Mouse (Mus musculus): ENCODE measurements around the gene Palm.

The Palm gene

DNA sequence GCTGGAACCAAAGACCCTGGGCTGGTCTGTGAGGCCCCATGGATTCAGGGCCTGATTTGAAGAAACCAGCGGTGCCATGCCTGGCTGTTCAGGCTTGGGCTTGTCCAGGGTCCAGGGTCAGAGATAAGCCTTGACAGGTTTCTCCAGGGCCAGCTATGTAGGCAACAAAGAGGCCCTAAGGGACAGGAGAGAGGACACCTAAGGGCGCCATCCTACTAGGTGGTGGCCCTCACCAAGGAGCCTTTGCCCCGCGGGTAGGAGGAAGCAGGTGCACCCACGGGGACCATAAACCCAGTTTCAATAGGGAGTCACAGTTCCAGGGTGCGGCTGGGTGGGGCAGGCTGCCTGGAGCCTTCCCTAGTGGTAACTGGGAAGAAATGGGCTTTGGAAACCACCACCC lies 29.6 kb downstream of the Palm start:
- DNase-seq (ENCODE audit: low spot score in 2 of 2): no peak

- peak in 1 of 2 experiments; percentile 22 for DNase-seq (ENCODE audit: low spot score in 2 of 2)
Measured at GRCm38 (mm10) chr10:79824413-79824812, 31.0 kb downstream of the Palm start.

DNA sequence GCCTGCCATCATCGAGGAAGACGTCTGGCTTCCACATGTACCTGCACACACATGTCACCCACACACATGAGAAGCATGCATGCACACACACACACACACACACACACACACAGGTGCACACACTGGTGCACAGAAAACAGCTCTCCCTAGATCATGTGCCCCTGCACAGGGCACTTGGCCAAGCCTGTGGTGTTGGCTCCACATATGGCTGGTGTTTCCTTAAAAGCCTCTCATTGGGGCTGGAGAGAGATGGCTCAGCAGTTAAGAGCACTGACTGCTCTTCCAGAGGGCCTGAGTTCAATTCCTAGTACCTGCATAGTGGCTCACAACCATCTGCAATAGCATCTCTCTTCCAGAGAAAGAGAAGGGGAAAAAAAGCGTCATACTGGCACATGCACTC lies 38.2 kb downstream of the Palm start:
- peak in 1 of 2 experiments; percentile 22 for DNase-seq (ENCODE audit: low spot score in 2 of 2)

- peak in 1 of 2 experiments; percentile 35 for DNase-seq (ENCODE audit: low spot score in 2 of 2)
Measured at GRCm38 (mm10) chr10:79832026-79832785, 38.8 kb downstream of the Palm start.

DNA sequence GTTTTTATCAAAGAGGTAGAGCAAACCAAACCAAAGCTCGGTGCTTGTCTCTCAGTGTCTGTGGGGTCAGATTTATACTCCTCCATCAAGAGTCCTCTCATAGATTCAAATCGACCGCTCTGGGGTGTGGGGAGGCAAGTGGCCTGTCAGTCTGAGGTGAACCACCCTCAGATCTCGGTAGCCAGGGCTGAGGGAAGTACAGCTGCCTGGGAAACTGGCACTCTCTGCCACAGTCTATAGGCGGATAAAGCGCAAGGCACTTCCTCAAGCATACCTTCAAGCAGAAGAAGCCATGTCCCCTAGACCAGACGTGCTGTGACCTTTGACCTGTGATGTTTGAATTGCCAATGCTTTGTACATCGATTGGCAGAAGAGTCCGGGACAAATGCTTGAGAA lies 39.4 kb downstream of the Palm start:
- no peak for DNase-seq (ENCODE audit: low spot score in 2 of 2)

DNA sequence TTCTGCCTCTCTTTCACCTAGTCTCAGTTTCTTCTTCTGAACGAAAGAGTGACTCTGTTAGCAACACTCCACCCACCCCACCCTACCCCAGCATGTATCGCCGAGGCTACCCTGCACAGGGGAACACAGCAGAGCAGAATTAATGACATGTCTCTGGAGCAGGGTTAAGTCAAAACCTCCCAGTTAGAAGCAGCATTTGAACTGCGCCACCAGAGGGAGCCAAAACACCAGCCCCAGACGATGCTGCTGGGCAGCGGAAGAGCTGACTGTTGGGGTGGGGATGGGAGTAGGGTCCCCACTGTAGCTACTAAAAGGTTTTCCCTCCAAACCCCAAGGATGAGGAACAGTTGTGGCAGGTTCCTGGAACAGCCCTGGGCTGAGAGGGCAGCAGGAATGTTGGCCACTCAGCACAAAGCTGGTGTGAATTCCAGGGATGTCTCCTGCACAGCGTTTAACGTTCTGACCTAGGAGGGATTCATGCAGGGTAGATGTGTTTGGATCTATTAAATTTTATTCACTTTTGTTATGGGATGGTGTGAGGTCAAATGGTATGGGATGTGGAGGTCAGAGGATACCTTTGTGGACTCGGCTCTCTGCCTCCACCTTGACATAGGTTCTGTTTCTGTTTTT lies 41.5 kb downstream of the Palm start:
- peak in 1 of 2 experiments; percentile 85 for DNase-seq (ENCODE audit: low spot score in 2 of 2)

DNA sequence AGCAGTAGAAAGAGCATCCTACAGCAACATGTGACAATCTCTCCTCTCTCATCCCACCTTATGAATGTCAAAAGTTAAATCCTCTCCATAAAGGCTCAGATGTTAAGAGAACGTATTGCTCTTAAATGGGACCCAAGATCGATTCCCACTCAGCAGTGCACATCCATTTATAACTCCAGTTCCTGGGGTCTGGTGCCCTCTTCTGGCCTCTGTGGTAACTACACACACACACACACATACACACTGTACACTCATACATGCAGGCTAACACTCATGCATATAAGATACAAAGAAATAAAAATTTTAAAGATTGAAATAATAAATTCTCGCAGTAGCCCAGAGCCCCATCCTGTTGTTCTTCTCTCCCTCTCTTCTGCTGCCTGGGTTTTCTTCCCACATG lies 43.5 kb downstream of the Palm start:
- no peak for DNase-seq (ENCODE audit: low spot score in 2 of 2)

DNA sequence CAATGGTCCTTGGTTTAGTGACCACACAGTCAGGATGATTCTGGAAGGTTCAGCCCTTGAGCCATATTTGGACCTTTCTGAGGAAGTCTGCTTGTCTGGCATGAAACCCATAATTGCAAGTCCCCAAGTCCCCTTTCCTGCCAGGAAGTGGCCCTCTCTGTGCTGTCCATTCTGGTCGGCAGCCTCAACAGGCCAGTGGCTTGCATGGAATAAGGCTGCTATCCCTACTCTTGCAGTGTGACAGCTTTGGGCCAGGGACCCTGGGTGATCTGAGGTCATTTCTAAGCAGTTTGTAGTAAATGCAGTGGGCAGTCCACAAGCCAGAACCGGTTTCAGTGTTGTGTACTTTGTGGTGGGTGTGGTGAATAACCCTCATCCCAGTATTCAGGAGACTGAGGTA lies 44.8 kb downstream of the Palm start:
- DNase-seq (ENCODE audit: low spot score in 2 of 2): peak in 1 of 2 experiments; percentile 19

- DNase-seq (ENCODE audit: low spot score in 2 of 2): no peak
Measured at GRCm38 (mm10) chr10:79840091-79840490, 46.7 kb downstream of the Palm start.

DNA sequence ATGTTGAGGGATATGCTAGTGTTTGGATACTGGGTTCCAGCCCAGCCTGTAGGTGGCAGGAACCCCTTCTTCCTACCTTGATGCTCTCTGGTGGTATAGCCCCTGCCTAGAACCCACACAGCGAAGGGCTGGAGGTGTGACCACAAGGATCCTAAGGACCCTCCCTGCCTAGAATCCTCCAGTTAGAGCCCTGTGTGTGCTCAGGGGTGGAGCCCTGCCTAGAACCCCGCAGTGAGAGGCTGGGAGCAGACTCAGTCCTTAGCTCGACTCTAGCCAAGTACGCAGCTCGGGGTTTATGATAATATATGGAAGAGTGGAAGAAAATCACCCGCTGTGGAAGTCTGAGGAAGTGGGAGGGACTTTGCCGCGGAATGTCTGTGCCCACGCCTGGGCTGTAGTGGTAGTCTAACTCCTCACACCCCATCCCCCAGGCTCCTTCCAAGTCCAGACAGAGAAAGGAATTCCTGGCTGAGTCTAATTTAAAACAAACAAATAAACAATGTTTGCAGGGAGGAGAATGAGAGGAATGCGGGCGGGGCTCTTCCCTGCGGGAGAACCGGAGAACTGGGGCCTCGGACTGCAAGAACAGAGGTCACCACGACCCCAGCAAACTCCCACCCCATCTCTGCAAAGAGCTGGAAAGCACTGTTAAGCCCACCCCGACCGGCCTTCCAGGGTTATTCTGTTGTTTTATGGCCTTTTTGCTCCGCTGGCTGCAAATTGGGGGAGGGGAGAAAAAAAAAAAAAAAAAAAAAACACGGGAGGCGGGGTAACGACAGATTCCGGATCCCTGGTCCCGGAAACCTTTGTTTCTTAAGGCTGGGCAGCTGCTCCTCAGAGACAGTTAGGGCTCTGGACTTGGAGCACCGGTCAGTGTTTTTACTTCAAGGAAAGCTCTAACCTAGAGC lies 47.5 kb downstream of the Palm start:
- DNase-seq (ENCODE audit: low spot score in 2 of 2): peak; percentile 79 to 90

- DNase-seq (ENCODE audit: low spot score in 2 of 2): no peak
Measured at GRCm38 (mm10) chr10:79842322-79842721, 49.0 kb downstream of the Palm start.

DNA sequence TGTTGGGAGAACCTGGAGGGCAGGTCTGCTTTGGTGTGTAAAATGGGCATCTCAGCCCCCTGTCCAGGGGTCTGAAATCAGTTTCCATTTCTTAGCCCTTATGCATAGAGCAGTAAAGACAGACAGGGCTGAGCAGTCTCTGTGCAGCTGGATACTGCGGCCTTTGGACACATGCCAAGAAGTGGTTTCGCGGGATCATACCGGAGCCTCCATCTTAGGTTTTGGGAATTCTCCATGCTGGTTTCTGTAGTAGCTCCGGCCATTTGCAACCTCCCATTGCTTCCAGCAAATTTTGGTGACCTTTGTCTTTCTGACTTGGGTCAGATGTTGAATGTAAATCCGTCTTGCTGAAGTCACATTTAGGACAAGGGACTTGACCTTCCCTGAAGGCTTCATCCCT lies 50.1 kb downstream of the Palm start:
- DNase-seq (ENCODE audit: low spot score in 2 of 2): peak in 1 of 2 experiments; percentile 46

GRCm38 (mm10) chr10:79846553-79846952 lies 53.2 kb downstream of the Palm start:
- no peak for DNase-seq (ENCODE audit: low spot score in 2 of 2)

DNA sequence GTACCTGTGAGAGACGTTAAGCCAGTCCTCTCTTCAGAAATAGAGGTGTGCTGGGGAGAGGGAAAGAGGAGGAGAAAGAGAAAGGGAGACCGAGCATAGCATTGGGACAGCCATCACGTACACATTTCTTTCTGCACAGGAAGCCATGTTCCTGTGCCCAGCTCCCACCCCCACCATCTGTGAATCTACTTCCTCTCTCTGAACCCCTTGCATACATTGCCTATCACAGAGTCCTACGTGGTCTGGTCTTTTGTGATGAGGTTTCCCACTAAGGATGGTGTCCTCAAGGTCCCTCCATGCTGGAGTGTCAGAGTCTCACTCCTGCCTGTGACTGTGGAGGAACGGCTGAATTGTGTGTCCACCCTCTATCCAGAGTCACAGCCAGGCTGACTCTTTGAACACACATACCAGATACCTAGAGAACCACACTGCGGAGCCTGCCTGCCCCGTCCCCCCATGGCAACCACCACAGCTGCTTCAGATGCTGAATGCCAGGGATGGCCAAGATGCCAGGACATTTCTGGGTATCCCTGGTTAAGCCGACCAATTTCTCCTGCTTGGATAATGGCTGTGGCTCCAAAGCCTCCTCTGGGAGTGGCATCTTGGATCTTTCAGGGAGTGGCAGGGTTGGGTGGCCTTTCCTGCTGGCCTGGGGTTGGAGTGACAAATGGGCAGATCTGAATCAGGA lies 56.7 kb downstream of the Palm start:
- DNase-seq (ENCODE audit: low spot score in 2 of 2): peak in 1 of 2 experiments; percentile 21

DNA sequence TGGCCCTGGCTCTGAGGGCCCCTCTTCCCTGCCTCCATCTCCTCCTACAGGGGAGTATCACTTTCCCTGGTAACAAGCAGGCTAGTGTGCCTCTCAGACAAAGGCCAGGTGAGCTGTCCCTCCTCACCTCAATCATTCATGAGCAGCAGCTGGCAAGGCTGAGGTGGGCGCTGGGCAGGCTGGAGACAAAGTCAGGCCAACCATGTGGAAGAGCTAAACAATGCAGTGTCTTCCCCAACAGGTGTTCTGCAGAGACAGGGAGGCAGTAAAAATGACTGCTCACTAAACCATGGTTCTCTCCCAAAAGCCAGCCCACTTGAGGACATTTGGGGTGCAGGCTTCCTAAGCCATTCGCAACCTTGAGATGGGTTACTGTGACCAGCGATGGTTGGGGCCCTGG lies 58.3 kb downstream of the Palm start:
- DNase-seq (ENCODE audit: low spot score in 2 of 2): peak in 1 of 2 experiments; percentile 19

DNA sequence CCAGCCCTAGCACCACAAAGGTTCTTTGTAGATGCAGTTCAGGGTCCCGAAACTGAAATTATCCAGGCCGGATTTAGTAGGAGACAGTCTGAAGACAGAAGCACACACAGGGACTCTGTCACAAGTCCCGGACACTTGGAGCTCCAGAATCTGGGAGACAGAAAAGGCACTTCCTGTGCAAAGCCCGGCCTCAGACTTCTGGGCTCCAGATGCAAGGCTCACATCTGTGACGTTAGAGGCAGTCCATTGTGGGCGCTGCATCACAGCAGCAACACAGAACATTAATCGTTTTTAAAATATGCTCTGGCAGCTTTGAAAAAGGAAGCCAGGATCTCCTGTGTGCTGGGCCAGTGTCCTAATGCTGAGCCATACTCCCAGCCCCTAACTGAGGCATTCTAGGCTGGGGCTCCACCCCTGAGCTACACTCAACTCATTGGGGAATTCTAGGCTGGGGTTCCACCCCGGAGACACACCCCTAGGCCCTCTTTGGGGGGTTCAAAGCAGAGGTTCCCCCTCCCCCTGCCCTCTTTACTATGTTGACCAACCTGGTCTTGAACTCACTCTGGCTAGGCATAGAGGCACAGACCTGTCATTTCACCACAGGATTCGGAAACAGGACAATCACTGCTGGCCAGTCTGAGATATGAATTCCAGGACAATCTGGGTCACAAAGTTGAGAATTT lies 58.9 kb downstream of the Palm start:
- peak; percentile 26 to 40 for DNase-seq (ENCODE audit: low spot score in 2 of 2)

DNA sequence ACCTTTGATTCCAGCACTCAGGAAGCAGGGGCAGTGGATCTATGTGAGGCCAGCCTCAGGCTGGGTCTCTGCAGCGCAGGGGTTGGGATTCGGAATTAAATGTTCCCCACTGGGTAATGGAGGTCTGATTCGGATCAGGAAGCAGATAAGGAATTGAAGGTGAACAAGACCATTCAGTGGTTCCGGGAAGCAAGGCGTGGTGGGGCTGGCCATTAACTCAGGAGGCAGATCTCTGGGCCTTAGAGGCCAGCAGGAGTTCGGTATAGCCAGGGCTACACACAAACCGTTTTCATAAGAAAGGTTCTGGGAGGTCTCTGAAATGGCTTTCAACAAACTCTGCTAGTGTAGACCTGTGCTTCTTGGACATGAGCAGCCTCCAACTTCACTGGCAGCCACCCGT lies 59.5 kb downstream of the Palm start:
- no peak for DNase-seq (ENCODE audit: low spot score in 2 of 2)

DNA sequence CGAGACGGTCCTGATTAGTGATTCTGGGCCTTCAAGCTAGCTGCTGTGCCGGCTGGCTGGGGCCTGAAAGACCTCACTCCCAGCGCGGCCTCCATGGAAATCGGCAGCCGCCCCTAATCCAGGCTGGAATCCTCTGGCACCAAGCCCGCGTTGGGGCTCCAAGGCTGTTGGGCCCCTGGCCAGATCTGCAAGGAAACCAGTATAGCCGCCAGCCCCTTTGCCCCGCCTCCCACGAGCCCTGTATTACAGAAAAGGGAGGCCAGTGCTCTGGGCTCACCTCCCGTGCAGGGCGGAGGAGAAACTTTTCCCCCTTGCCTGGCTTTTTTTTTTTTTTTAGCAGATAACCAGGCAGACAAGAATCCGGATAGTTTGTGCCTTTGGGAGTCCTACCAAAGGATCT lies 60.0 kb downstream of the Palm start:
- peak; percentile 94 to 95 for DNase-seq (ENCODE audit: low spot score in 2 of 2)

- peak; percentile 100 for DNase-seq (ENCODE audit: low spot score in 2 of 2)
Measured at GRCm38 (mm10) chr10:79853860-79854795, 60.8 kb downstream of the Palm start, which contains the start of gene Ptbp1. Gene Ptbp1, plus strand, starts transcription at chr10:79854427.

Data from right cerebral cortex, postnatal 10 days (tissue).